Mouse (Mus musculus): ENCODE data around the gene Kcnab3. TPM values are rescaled to one million over a fixed set of nuclear protein-coding genes. Genes with fewer than 3 reads are reported as not detected.
"Not testable (repeated sequence)": the region's sequence is repeated elsewhere in the genome, so short reads cannot be mapped to it uniquely, and the experiment has no call there.

The Kcnab3 gene
- total RNA-seq (2021): under 1 TPM in 1 of 2 experiments, not detected in 1; 0.28 TPM

DNA sequence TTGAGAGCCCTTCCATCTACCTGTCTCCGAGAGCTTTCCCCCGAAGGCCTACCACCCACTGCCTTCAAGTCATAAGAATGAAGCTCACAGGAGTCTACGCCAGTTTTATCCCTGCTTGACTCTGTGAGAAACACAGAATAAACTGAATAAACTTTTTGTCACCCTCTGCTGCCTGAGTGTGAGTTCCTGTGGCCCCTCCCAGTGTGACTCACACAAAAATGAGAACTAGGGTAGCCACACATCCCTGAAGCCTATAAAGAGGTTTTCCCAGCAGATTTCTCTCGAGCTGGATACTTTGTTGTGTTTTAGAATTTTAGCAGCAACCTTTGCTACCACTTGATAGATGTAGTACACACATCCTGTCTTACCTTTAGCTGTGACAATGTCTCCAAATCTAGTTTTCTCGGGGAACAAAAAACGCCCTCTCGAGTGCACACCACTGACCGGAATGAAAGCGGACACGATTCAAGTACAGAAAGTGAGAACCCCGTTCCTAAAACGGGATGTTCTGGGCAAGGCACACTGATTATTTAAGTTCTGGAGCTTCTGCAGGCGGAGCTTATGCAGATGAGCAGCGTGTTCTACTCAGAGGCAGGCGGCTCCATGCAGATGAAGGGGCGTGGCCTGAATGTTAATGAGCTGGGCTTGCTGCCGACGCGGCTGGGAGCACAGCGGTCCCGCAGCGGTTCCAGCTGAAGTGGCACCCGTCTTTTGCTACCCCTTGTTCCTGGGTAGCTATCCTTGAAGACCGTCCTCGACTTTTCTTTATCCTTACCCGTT, at the start of gene Kcnab3:
Gene Kcnab3, plus strand, starts transcription at position 631 of the 780 bp plus-strand sequence.
- intact Hi-C loops (cut with DNase I): loop anchor here (2.0 kb wide), 1 partner anchor 43 kb away; the partner anchor contains the start of gene Chd3
- peak; percentile 84 for DNase-seq

DNA sequence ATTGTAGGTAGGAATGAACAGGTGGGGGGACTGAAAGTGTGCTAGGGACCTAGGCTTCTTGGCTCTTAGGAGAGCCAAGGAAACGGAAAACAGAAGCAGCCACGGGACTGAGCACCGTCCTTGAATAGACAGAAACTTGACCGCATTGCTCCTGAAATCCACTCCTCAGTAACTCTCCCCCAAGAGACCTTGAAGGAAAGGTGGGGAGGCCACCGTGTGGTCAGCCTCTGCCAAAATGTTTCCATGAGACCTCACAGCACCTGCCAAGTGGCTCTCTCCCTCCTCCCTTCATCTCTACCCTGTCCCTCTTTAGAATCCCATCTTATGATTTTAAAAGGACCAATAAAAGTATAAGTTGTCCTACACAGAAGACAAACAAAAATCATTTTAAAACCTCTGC, 48.8 kb upstream of the Kcnab3 start:
- no peak for DNase-seq
- intact Hi-C loops (cut with DNase I): no loop called here

DNA sequence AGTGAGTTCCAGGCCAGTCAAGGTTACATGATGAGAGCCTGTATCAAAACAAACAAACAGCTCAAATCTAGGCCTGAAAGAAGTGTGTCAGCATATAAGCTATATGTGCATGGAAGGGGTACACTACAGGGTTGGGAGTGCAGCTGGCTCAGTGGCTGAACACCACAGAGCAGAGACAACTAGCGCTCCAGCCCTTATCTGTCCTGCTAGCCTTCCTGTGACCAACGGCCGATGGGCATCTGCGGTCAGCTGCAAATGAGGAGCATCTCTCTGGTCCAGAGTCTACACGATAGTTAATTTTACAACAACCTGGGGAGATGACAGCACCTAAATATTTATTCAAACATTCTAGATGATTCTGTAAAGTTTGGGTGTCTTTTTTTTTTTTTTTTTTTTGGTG, 34.9 kb upstream of the Kcnab3 start:
- intact Hi-C loops (cut with DNase I): no loop called here

DNA sequence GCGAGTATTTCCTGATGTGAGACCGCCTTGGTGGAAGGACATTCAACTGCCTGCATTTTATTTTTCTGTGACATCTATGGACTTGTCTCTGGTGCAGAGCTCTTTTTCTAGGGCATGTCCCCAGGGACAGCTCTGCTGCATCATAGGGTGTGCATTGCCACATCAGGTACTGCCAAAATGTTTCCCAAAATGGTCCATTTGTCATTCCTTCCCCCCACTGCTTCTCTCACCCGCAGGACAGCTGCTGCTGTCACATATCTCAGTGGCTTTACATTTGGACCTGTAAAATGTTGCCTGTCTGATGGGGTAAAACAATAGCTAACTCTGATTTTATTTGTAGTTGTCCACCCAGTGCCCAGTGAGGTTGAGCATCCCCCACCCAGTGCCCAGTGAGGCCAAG, 30.8 kb upstream of the Kcnab3 start:
- intact Hi-C loops (cut with DNase I): no loop called here
- DNase-seq: no peak

More for the DNA sequence above, 34.9 kb upstream of the Kcnab3 start:
- no peak for DNase-seq

DNA sequence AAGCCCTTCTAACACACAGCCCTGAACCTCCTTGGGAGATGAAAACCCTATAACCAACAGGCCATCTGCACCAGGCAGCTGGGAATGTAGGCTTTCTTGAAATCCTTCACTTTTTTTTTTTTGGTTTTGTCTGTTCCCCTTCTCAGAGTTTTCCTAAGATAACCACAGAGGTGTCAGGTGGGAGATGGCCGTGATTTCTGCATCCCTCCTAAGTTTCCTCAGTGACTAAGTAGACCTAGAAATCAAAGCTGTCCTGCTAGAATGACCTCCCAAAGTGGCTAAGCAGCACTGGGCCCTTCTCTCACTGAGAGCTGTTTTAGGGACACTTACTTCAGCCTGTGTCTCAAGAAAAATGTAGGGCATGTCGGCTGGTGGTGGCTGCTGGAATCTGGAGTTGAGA, 28.3 kb upstream of the Kcnab3 start:
- intact Hi-C loops (cut with DNase I): no loop called here
- DNase-seq: no peak

DNA sequence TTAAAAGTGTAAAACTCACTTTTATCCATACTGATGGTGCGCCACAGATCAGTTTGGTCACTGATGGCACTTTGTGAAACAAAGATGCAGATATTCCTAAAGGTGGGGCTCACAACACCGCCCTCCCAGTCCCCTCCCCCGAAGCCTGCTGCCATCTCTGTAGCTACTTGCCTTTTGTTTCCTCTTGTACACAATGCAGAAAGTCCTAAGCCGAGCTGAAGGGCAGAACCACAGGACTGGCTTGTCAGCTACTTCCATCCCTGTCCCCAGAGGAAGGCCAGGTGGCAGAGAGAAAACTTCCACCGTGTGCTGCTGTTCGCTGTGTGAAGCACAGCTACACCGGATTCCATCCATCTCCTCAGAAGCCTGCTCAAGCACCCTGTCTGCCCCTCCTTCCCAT, 27.8 kb upstream of the Kcnab3 start:
- intact Hi-C loops (cut with DNase I): no loop called here
- no peak for DNase-seq

DNA sequence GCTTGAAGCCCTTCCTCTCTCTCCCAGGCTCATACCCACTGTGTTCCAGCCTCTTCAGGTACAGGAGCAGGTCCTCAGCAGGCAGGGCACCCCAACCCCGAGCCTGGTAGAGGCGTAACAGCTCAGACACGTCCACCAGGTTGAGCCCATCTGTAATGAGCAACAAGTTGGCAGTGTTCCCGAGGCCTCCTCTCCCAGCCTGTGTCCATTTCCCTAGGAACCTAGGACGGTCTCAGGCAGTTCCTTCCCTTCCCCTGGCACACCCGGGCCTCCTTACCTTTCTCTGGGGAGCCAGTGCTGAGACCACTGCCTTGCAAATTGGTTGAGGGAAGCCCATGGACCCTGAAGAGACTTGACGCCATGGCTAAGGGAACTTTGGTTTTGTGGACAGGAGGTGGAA, 23.2 kb upstream of the Kcnab3 start:
- no peak for DNase-seq
- intact Hi-C loops (cut with DNase I): no loop called here

DNA sequence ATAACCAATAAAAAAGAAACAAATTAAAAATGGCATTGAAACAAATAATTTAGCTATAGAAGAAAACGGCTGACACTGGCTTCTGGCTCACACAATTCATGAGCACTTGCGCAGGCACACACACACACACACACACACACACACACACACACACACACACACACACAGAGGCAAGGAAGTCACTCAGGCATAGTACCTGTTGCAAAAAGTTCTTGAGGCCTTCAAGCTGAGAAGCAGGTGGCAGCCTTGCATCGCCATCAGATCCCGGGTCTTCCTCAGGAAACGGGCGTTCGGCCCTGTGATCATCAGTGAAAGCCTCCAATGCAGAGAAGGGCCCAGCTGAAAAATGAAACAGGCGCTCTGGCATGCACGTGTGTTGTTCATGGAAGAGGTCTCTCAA, 20.8 kb upstream of the Kcnab3 start:
- intact Hi-C loops (cut with DNase I): no loop called here
- no peak for DNase-seq

DNA sequence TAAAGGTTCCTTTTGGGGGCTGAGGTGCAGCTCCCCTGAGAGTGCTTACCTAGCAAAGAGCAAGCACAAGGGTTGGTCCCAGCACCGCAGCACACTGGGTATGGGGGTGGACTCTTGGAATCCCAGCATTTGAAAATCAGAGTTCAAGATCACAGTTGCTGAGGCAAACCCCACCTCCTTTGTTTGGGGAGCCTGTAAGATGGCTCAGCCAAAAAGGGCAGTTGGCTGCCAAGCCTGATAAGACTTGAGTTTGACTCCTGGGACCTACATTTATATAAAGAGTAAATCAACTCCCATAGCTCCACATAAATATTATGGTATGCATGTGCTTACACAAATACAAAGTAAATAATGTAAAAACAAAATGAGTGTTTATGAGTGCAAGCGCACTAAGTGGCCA, 20.0 kb upstream of the Kcnab3 start:
- intact Hi-C loops (cut with DNase I): no loop called here
- DNase-seq: no peak

DNA sequence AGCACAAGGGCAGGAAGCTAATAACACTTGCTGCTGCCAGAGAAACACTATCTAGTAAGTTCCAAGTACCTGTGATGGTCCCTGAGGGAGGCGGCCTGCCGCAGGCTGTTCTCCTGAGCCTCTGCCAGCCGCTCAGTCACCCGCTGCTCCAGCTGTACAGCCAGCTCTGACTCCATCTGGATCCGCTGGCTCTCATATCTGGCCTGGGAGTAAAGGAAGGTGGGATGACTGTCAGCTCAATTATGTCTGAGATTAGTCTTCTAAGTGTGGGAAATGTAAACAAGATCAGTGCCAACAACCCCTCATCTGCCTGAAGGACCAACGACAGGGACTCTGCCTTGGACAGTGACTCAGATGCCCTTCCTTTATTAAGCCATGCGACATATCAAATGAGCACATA, 14.8 kb upstream of the Kcnab3 start:
- DNase-seq: peak in 1 of 2 experiments; percentile 18
- intact Hi-C loops (cut with DNase I): no loop called here

DNA sequence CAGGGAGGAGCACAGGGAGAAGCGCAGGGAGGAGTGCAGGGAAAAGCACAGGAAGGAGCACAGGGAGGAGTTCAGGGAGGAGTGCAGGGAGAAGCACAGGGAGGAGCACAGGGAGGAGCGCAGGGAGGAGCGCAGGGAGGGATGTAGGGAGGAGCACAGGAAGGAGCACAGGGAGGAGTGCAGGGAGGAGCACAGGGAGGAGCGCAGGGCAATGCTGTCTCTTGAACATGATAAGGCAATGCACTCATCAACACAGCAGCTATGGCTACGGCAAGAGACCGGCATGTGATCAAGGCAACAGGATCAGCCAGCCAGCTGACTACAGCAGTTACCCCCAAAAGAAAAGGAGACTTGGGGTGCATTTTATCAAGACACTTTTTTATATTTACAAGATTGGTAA, 9.7 kb upstream of the Kcnab3 start:
- DNase-seq: no peak
- intact Hi-C loops (cut with DNase I): no loop called here

DNA sequence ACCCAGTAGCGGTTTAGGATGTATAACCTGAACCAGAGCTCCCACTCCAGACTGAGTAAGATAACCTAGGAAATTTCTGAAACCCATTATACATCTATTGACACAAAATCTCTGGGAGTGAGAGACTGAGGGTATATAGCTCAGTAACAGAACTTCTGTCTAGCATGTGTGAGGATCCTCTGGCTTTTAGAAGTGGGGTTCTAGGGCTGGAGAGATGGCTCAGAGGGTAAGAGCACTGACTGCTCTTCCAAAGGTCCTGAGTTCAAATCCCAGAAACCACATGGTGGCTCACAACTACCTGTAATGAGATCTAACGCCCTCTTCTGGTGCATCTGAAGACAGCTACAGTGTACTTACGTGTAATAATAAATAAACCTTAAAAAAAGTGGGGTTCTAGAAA, 8.1 kb upstream of the Kcnab3 start:
- DNase-seq; intact Hi-C loops (cut with DNase I): not testable (repeated sequence)

DNA sequence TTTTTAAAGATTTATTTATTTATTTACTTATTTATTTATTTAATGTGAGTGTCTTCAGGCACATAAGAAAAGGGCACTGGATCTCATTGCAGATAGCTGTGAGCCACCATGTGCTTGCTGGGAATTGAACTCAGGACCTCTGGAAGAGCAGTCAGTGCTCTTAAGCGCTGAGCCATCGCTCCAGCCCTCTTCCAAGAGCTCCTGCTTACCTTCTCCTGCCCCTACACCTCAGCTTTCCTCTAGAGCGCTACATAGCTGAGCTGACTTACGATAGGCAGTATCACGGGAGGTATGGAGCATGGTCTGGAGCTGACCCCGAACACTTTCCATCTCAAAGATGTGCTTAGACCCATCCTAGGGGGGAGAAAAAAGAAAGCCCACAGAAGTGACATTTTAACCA, 4.5 kb upstream of the Kcnab3 start:
- intact Hi-C loops (cut with DNase I): no loop called here
- no peak for DNase-seq

DNA sequence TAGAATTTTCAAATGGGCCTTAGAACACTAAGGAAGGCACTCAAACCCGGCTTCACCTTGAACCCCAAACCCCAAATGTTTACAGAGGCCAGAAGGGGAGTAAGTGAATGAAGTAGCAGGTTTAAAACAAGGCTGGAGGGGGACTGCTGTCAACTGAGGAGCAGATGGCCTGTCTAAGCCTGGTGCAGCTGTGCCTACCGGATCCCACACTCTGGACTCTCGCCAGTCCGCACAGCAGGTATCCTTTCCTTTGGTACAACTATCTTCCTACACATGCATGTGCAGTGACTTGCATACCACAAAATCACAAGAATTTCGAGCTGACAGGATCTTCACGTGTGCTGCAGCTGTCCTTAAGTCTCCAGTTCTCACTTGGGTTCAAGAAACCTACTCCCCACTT, 4.0 kb upstream of the Kcnab3 start:
- intact Hi-C loops (cut with DNase I): no loop called here
- no peak for DNase-seq

DNA sequence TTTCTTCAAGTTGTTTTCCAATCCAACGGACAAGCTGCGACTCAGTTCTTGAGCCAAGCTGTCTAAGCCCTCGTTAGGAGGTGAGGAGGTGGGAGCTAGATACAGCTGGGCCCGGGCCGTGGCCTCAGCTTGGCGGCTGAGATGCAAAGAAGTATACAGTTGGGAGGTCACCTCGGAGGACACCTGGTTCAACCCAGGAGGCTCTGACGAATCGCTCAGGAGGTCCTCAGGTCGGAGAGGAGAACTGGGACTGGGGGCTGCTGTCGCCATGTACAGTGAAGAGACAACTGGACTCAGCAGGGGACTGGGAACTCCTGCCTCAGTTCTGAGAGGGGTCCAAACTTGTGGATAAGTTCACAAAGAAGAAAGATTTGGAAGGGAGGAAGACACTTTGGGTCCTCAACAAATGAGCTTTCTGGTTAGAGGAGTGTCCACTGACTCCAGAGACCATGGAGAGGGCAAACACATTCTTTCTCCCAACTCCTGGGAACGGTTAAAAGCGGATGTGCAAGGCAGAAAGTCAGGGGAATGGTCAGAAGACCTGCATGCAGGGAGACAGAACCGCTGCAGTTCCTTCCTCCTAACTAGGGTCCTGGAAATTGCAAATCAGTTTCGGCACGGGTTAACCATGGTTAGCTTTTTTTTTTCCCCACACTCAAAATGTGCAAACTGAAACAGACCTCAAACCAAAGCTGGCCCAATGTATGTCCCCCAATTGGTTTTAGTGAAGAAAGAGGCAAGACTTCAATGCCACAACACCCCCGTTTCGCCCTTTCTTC, 3.2 kb upstream of the Kcnab3 start:
- intact Hi-C loops (cut with DNase I): no loop called here
- DNase-seq: no peak

DNA sequence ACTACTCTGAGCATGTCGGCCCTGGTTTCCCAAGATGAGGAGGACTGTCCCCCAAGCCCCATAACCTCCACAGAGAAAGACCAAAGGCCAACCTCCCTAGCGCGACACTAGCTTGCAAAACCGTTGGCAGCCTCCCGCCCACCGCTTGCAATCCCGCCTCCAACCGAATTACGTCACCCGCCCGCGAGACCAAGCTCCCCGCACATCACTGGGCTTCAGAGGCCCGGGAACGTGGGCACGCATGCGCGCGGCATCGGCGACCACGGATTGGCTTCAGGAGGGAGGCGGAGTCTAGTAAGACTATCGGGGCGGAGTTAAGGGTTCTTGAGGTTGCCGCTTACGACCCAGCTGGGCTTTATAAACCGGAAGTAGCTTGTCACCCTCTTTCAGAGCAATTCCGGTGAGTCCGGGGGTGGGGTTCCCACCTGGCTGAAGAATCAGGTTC, 2.4 kb upstream of the Kcnab3 start, which contains the start of the genes Cntrob and Trappc1:
Gene Cntrob, minus strand, starts transcription at position 109 of the 445 bp plus-strand sequence.
Gene Trappc1, plus strand, starts transcription at position 314 of the 445 bp plus-strand sequence.
- intact Hi-C loops (cut with DNase I): no loop called here
- peak; percentile 97 to 98 for DNase-seq

DNA sequence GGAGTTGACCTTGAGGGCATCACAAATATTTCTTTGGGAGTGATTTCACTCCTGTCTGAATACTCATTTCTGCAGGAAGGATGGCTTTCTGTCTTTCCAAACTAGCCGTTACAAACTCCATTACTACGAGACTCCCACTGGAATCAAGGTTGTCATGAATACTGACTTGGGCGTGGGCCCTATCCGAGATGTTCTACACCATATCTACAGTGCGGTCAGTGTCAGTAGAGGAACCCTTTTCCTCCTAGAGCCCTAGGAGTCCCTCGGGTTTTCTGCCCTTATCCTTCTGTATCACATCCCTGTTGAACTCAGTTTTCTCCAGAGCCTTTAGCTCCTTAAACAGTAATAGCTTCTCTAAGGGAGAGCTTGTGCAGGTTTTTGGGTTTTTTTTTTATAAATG, 1.3 kb upstream of the Kcnab3 start:
- intact Hi-C loops (cut with DNase I): no loop called here
- no peak for DNase-seq

DNA sequence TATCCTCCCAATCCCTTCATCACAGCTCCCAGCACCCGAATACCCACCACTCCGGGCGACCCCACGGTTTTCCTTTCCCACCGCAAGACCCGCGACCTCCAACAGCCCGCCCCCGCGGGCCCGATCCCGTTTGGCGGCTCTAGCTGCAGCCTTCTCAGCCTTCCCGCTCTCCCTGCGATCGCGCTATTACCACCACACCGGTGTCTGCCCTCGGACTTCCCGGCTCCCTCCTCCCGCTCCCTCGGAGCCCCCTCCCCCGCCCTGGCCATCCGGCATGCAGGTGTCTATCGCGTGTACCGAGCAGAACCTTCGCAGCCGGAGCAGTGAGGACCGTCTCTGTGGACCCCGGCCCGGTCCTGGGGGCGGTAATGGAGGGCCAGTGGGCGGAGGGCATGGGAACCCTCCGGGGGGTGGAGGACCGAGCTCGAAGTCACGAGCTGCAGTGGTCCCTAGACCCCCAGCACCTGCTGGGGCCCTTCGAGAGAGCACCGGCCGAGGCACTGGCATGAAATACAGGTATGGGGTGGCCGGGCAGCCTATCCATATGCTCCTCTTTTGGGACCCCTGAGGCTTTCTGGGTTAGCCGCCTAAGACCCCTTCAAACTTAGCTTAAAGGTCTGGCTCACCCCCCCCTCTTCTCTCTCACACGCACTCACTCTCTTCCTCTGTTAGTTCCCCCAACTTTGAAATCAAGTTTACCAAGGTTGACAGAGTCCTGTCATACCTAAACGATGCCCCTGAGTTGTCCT, 524 bp downstream of the Kcnab3 start:
- intact Hi-C loops (cut with DNase I): loop anchor here (2.0 kb wide), 1 partner anchor 42 kb away; the partner anchor contains the start of gene Chd3
- no peak for DNase-seq

DNA sequence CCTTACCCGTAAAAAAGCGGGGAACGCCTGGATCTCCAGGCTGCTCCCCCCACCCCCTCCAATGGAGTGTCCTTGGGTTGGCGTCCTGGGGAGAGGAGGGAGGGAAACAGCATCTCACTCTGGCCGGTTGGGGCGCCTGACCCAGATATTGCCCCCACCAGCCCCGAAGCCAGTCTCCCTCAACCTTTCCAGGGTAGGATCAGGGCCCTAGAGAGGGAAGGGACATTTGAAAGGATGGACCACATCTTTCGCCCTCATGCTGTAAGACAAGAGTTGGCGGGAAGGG, 1.0 kb downstream of the Kcnab3 start:
- intact Hi-C loops (cut with DNase I): loop anchor here (2.0 kb wide), 1 partner anchor 42 kb away; the partner anchor contains the start of gene Chd3
- DNase-seq: no peak

DNA sequence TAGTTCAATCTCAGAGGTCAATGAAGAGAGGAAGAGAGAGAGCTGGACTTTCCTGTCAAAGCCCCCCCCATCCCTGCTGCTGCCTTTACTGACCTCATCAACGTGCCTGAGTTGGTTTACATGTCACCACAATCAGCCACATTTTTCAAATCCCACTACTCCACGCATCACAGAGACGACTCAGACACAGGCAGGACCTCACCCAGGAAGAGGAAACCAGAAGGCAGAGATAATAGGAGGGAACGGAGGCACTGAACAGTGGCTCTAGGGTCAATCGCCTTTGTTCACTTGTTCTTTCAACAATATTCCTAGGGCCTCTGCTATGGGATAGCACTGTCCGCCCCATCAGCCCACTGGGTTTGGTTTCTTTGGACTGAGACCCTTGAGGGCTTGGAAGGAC, 1.6 kb downstream of the Kcnab3 start:
- intact Hi-C loops (cut with DNase I): loop anchor here (2.0 kb wide), 1 partner anchor 41 kb away; the partner anchor contains the start of gene Chd3
- no peak for DNase-seq

DNA sequence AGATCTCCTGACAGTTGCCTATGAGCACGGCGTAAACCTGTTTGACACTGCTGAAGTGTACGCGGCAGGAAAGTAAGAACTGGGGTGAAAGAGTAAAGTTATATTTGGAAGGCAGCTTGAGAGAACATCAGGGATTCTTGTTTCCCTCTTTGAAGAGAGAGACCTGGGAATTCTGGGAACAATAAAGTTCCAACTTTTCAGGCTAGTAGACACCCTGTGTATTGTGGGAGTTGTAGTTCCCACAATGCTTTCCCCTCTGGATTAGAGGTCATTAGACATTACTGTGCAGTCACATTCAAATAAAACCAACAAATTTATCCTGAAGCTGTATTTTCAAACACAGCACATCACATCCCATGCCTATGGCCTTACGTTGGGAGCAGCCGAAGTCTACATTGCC, 2.5 kb downstream of the Kcnab3 start:
- intact Hi-C loops (cut with DNase I): no loop called here
- DNase-seq: no peak

Measured in heart, postnatal 36 days (tissue).